Mouse (Mus musculus): Measurements from ENCODE around the gene Ptk7.

Gene Ptk7

DNA sequence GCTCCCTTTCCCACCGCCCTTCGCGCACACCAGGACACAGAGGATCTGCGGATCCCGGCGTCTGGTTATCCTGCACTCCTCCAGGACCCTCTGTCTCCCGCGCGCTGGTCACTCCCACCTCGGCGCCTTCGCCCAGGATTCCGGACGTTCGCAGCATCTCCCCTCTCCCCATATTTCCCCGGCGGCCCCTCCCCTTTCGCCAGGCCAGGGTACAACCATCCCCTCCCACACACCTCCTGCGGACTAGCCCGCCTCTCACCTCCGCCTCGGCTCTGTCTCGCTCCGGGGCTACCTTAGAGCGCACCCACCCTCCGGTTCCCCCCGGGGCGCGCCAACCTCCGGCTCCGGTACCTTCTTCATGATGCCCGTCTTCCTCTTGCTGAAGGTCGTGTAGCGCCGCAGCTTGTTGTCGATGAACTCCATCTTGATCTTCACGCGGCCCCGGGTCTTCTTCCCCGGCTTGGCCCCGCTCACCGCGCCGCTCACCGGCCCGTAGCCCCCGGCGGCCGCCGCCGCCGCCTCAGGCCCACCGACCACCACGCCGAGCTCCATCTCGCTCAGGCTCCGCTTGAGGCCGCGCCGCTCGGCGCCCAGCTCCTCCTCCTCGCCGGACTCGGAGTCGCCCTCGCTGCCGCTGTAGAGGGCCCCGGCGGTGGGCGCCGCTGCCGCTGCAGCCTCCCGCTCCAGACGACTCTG, 74.2 kb downstream of the Ptk7 start:
- peak; percentile 75 for DNase-seq

DNA sequence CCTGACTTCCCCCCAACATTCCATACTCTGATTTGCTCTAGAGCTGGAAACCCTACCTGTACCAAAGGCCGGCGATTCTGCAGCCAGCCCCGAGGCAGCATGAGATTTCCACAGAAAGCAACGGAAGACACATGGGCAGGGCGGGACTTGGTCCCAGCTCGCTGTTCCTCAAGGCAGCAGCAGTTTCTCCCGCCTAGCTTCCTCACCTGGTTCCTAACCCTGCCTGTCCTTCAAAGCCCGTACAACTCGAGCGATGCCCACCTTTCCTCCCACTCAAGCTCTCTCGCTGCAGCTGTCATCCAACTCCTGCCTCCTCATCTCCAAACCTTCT, 74.7 kb downstream of the Ptk7 start:
- DNase-seq = no peak

DNA sequence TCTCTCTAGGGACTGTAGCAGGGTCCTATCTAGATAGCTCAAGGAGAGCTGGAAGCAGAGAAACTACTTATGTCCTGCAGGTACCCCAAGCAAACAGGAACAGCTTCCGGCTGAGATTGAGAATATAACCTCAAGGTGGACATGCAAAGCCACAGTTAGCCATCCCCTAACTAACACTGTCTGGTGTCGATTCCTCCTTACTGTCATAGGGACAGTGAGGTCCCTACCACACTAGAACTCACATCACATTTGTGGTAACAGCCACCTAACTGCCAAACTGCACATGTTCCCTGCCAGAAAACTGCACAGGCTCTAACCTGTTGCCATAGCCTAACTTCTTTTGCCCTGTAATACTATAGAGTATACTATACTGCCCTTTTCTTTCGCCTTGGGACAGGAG, 75.4 kb downstream of the Ptk7 start:
- no peak for DNase-seq

DNA sequence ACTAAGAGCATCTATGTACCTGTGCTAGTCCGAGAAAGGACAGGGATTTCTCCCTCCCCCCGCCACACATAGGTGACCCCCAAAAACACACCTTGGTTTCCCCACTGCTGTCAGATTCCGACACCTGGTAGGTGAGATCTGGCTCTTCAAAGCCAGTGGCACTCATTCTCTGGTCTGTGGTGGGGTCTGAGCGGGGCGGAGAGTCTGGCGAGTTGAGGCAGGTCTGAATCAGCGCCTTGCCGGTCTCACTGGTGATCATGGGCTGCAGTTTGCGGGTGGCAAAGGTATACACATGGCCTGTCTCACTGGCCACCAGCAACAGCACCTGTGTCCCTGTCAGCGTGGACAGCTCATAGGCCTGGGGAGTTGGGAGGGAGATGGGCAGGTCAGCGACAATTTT, 75.8 kb downstream of the Ptk7 start:
- DNase-seq = no peak

DNA sequence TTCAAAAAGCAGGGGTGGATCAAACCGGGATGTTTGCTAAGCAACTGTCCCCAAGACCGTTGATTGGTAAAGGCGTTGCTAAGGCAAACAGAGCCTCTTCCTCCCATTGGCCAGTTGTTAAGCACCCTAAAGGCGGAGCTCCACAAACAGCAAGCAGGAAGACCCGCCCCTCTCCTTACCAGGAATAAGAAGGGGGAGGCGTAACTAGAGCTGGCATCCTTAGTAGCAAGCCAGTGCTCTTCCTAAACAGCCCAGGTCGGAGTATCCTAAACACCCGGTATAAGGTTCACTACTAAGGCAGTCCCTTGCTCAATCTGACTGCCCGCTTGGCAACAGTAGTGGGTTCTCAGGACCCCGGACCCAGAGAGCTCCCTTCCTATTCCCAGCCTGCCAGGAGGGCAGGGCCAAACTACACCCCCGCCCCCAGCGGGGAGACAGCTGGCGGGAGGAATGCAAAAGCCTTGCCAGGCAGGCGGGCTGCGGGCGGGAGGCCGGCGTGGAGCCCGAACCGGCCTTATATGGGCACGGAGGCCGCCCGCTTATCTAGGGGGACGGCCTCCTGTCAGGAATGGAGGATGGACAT, 76.4 kb downstream of the Ptk7 start:
- DNase-seq = peak; percentile 43

DNA sequence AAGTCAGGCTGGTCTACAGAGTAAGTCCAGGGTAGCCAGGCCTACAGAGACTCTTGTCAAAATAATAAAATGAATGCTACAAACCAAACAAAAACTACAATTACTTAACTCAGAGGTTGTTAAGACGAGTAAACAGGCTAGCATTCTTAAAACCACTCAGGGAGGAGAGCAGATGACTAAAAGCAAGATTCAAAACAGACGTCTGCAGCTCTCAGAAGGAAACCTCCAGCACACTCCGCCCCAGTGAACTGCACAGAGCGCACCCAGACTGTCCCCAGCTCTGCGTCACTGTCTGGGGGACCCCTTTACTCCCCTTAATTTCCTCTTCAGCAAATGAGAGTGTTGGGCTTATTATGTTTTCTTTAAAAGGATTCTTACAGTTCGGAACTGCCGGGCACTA, 77.2 kb downstream of the Ptk7 start:
- no peak for DNase-seq

DNA sequence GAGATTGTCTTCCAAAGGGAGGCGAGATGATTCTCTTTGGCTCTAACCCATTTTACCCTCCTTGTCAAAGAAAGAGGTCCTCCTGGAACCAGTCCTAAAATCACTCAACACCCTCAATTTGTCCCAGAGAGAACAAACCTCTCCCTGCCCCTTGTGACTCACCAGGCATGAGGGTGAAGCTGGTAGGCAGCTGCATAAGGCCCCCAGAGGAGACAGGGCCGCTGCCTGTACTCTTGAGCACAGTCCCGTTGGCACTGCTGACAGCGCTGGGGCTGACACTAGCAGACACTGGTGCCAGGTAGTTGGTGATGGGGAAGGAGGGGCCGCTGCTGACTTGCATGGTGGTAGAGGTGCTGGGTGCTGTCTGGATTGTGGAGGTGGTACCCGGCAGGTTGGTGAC, 77.9 kb downstream of the Ptk7 start:
- no peak for DNase-seq

DNA sequence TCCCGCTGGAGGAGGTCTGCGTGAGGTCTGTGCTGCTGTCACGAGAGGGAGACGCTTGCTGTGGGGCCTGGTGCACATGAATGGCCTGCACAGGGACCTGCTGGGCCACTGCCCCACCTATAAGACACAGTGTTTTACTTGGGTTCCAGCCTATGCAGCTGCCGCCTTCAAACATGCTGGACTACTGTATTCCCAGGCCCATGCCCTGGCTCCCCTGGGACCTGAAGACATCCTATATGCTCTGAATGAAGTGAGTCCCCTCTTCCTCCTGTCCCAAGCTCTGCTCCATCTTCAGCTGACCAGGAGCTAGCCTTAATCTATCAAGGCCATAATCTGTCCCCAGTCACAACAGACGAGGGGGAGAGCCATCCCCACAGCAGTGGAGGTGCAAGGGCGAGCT, 78.4 kb downstream of the Ptk7 start:
- DNase-seq = no peak

DNA sequence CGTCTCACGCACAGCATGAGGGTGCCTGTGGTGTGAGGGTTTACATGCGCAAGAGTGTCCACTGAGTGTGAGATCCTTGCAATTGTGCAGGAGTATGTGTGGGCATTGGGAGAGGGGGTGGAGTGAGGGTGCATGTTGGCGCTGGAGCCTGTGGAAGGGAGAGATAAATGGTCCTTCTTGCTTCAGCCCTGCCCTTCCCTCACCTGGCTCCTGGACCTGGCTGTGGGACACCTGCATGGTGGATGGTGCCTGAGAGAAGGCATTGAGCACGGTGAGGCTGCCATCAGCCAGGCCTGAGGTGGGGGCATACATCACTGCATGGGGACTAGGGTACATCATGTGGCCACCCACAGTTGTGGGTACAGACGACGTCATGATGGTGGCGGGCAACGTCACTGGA, 79.7 kb downstream of the Ptk7 start:
- no peak for DNase-seq

DNA sequence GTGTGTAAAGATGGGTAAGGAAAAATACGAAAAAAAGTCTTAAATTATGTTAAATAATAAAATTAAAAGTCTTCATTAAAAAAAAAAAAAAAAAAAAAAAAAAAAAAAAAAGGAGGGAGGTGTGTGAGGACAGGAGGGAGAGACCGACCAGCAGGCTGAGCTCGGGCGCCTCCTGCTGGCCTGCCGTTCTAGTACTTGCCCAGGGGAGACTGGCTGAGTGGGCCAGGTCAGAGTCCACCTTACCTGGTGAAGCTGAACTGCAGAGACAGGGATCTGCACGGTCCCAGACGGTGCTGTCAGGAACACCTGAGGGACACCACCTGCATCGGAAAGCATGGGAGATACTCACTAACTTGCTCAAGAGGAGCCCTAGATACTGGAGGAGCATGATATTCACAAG, 80.1 kb downstream of the Ptk7 start:
- DNase-seq = peak; percentile 64

DNA sequence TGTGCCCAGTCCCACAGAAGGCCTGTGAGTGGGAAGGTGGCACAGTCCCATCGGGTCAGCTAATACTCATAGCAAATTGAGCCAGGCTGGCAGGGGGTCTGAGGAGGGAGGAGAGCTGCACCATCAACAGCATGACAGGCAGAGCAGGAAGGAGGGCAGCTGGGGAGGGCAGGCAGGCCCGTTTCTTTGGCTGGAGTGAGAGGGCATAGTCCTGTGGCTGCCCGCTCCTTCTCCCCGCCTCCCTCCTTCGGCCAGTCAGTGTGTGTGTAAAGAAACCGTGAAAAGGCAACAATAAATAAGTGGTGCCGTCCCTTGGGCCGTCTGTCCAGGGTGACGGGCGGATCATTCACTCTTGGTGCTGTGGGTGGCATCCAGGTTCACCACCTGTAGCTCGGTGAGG, 80.6 kb downstream of the Ptk7 start:
- DNase-seq = no peak

DNA sequence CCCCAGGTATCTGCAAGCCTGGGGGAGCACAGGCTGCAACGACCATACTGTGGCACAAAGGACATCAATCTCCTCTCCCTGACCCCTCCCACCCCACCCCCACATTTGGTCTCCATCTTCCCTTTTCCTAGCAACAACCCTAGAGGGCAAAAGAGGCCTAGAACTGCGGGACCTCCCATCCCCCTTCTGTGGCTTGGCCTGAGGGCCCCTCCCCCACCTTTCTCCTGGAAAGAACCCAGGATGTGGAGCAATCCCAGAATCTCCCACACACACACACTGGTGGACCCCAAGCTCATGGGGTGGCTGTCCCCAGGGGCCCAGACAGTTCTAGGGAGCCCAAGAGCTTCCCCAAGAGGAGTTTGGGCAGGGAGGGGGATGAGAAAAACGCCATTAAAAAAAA, 81.4 kb downstream of the Ptk7 start:
- no peak for DNase-seq

DNA sequence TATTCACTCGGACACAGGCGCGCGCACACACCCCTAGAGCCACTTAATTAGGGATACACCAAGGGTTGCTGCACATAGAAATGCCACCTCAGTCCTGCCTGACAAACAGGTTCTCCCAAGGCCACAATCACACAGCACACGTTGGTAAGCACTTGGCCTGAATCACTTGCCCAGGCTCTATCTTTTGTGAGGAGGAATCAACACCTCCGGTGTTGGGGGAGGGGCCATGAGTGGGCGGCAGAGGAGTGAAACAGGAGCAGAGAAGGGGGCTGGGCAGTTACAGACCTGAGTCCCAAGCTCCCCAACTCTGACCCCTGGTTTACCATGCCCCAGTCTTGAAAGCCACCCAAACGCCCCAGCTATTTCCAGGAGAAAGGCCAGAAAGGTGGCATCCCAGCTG, 82.3 kb downstream of the Ptk7 start:
- no peak for DNase-seq

DNA sequence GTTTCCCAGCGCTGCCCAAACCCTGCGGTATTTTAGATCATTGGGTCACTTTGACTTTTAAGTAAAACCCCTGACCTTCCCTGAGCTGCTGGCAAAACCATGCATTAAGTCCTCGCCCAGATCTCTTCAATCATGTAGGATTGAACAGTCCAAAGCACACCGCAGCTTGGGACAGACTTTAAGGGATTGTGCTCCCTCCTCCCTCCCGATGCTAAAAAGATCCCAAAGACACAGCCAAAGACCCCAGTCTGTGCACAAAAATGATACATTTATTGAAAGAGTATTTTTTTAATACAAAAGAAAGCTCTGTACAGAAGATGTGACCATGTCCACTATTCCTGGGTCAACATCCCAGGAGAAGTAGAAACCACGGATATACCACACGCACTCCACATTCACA, 82.7 kb downstream of the Ptk7 start:
- DNase-seq = no peak

DNA sequence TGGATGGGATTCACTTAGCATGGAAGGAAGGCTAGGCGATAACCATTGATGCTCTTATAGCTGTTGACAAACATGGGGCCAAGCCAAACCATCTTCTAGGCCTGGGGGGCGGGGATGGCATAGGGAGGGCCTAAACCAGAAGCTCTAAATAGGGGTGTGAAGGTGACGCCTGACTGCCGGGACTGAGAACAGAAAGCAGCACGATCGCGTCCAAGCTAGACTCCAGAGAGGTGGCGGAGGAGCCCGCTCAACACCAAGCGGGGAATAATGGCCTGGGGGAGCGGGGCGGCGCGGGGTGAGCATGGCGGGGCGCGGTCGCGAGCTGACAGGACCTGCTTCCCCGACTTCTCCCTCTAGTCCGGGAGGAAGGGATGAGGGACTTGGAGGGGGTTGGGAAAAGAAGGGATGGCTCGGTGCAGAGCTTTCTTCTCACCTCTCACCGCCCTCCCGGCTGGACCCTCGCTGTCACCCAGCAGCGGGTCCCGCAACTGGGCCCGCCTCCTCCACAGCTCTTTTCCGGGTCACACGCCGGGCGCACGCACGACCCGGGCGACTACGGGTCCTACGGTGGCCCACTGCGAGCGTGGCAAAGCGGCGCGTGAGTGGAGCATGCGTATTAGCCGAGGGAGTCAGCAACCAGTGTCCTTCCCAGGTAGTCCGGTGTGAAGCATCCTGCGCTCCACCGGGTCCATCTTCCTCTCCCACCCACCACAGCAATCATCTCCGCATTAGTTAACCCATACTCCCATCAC, 83.3 kb downstream of the Ptk7 start, which contains the start of gene Cul9:
Gene Cul9, minus strand, starts transcription at position 576 of the 752 bp plus-strand sequence.
- DNase-seq = peak; percentile 62

DNA sequence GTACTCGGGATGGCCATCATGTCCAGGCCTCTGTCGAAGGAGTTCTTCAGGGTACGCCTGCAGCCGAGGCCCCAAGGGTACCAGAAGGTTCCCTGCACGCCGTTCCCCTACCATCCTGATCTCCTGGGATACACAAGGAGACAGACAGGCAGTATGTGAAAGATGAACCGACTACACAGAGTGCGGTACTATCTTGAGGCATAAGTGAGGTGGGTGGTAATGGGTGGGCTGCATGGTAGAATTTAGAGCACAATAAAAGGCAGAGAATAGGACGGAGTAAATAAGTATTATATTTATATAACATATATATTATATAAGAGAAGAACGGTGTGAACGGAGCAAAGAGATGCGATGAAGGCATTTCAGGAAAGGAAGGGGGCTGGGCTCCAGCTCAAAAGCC, 85.6 kb downstream of the Ptk7 start:
- DNase-seq = no peak

DNA sequence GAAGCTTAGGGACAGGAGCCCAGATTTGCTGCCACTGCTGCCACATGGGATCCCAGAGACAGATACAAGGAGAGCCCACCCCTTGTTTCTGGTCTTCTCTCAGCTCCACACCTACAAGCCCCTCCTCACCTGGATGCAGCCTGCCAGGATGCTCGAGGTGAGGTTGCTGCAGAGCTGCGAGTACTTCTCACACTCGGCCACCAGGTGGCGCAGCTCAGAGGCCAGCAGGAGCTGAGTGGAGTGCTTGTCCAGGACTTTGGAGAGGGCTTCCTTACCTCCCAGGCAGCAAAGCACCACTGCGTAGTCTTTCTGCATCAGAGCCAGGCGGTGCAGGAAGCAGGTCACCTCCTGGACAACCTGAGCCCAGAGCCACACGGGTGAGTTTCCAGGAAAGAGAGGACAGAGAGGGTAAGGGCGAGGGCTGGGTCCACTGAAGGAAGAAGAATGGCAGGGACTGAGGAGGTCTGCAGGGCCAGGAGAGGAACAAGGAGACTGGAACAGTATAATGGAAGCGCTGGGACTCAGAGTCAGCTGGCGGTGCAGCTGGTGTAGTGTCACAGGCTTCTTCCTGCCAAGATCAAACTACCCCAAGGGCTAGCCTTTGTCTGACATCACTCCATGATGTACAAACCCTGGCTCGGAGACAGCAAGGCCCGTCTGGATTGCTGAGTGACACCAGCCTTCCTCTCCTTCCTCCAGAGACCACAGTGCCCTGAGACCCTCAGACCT, 103.6 kb downstream of the Ptk7 start:
- peak; percentile 90 for DNase-seq

DNA sequence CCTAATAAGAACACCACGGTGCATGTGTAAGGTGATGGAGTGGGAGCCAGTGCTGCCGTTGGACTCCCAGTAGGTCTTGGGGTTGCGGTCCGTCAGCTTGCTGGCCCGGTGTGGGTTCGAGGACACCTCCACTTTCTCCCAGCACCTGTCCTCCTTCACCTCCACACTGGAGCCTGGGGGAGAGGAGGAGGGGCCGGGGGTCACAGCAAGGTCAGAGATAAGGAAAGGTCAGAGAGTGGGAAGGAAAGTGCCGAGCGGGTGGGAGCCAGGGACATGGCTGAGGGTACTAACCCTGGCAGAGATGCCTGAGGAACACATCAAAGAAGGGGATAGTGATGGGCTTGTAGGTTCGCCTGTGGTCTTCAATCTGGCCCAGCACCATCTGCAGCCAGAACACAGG, 104.2 kb downstream of the Ptk7 start:
- DNase-seq = no peak

DNA sequence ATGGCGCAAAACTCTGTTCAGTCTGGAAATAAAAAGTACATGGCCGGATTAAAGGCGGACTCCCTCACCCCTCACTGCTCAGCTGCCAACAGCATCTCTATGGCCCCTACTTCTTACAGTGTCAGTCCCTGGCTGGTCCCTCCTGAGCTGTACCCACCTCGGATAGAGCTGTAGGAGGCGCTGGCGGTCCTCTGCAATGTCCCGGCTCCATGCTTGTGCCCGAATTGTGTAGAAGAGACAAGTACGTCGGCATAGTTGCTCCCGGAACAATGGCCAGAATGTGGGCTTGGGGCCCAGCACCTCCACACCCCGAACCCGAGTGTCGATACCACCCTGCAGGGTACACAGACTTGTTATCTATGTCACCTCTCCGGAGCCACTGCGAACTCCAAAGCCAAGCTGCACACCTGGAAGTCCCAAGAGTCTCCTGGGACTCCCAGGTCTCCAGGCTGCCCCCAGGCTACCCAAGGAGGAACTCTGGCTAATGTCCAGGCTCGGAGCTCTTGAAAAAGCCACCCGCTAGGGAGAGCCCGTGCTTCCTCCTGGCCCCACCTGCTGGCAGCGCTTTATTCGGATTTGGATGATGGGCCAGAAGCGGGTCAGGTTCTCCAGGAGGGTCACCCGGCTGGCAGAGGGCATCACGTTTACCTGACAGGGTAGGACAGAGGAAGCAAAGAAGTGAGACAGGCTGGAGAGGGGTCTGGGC, 107.2 kb downstream of the Ptk7 start:
- DNase-seq = no peak

DNA sequence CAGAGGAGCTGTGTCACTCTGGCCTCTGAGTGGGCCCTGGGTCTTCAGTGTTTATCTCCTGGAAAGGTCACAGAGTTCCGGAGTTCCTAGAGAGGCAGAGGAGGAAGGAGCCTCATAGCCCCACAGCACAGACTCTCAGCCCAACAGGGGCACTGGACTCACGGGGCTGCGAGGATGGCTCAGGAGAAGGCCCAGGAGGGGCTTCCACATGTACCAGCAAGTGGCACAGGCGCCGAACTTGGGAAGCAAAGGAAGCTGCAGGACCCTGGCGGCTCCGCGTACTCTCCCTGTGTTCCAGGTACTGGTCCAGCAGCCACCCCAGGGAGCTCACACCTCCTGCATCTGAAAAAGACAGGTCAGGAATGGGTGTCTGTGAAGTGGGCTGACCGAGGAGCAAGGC, 108.1 kb downstream of the Ptk7 start:
- DNase-seq = no peak

DNA sequence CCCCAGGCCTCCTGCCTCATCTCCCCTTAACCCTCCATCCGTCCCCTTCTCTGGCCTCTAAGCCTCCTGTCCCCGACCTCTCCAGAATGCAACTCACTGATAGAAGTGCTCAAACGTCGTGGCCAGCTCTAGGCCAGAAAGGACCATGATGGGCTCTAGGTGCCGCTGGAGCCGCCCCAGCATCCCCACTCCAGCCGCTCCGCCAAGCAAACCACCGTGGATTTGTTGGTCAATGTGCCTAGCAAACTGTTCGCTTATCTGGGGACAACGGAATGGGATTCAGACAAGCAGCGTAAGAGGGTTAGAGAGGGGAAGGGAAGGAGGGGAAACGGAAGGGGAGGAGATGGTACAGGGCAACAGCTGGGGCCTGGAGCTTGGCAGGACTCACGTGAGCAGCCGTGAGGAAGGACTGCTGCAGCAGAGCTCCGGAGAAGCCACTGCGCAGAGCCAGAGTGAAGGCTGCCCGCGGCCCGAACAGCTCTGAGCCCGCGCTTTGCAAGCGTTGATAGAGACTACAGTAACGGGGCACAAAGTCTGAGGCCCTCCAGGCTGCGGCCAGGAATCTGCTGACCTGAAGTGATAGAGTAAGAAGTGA, 108.8 kb downstream of the Ptk7 start:
- DNase-seq = peak; percentile 36

DNA sequence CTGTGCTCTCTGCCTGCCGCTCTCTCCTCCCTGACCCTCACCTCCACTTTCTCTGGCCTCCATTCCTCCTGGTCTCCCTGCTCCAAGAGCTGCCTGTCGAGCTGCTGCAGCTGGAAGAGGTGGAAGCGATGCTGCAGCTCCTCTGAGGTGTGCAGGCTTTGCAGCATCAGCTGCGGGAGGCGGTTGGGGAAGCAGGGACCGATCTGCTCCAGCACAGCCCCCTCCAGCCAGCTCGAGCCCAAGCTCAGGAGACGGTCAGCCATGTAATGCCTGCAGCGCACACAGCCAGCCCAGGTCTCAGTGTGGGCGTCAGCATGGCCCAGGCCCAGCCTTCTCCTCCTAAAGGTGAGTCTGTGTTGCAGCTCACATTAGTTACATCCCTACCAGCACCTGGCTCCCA, 109.3 kb downstream of the Ptk7 start:
- DNase-seq = no peak
